Mouse (Mus musculus): ENCODE measurements around the gene Olfr1302. TPM values are rescaled to one million over a fixed set of nuclear protein-coding genes. Genes with fewer than 3 reads are reported as not detected.

Gene Olfr1302
- not detected in 2 replicates for polyA plus RNA-seq (2016; fragmentation: Nextera tagmentation; extraction: Ambion mirVana)

GRCm38 (mm10) chr2:111777129-111777528 lies at the start of gene Olfr1302:
Olfr1302 (plus strand) TSS chr2:111777429.
- 76% methylated on average over 2 of the region's 2 CpGs for WGBS
- Histone ChIP-seq H3K9me3 (no peaks in the 10 kb centered on the region), H3K36me3 (no peaks in the 10 kb centered on the region), H3K4me3 (no peak within 1 kb of the TSS), H3K4me1 (replicated peaks) (no peaks in the 10 kb centered on the region), H3K27me3 (ENCODE audit: insufficient read depth, poor library complexity, severe bottlenecking) (no peaks in the 10 kb centered on the region), H3K27ac (no peak within 1 kb of the TSS)
- DNase-seq (ENCODE audit: low spot score): no peak

GRCm38 (mm10) chr2:111750706-111751105 lies 26.5 kb upstream of the Olfr1302 start, which contains the start of gene Olfr1301:
Olfr1301 (plus strand) TSS chr2:111751006.
- Histone ChIP-seq H3K27ac (no peak within 1 kb of the TSS), H3K27me3 (ENCODE audit: insufficient read depth, poor library complexity, severe bottlenecking) (no peaks in the 10 kb centered on the region), H3K4me1 (replicated peaks) (no peaks in the 10 kb centered on the region), H3K9me3 (no peaks in the 10 kb centered on the region), H3K36me3 (no peaks in the 10 kb centered on the region), H3K4me3 (no peak within 1 kb of the TSS)
- DNase-seq (ENCODE audit: low spot score): no peak
- 87% methylated on average over 3 of the region's 3 CpGs for WGBS

- no peak for DNase-seq (ENCODE audit: low spot score)
- H3K9me3 ChIP-seq: no peaks in the 10 kb centered on the region
- H3K36me3 ChIP-seq: no peaks in the 10 kb centered on the region
- H3K4me1 ChIP-seq (replicated peaks): no peaks in the 10 kb centered on the region
- H3K4me3 ChIP-seq: no peak overlapping the region
- H3K27ac ChIP-seq: no peak overlapping the region
- no peaks in the 10 kb centered on the region for H3K27me3 ChIP-seq (ENCODE audit: insufficient read depth, poor library complexity, severe bottlenecking)
These were observed 35.7 kb downstream of the Olfr1302 start for GRCm38 (mm10) chr2:111812936-111813335.

GRCm38 (mm10) chr2:111820240-111820639 lies 43.0 kb downstream of the Olfr1302 start, which contains the start of gene Olfr1303:
Olfr1303 (minus strand) TSS chr2:111820340.
- no peaks in the 10 kb centered on the region for H3K36me3 ChIP-seq
- no peak within 1 kb of the TSS for H3K27ac ChIP-seq
- no peak for DNase-seq (ENCODE audit: low spot score)
- H3K9me3 ChIP-seq: no peaks in the 10 kb centered on the region
- no peaks in the 10 kb centered on the region for H3K4me1 ChIP-seq (replicated peaks)
- no peak within 1 kb of the TSS for H3K4me3 ChIP-seq
- H3K27me3 ChIP-seq (ENCODE audit: insufficient read depth, poor library complexity, severe bottlenecking): no peaks in the 10 kb centered on the region
- 86% methylated on average over 2 of the region's 2 CpGs for WGBS

Other genes with a start within 250 kb of the Olfr1302 start
- not detected in 2 replicates for gene Olfr1294, start 237.1 kb upstream of the Olfr1302 start, polyA plus RNA-seq (2016; fragmentation: Nextera tagmentation; extraction: Ambion mirVana)
- gene Olfr1295, start 207.7 kb upstream of the Olfr1302 start, polyA plus RNA-seq (2016; fragmentation: Nextera tagmentation; extraction: Ambion mirVana): not detected in 2 replicates
- not detected in 2 replicates for gene Olfr1297, start 150.9 kb upstream of the Olfr1302 start, polyA plus RNA-seq (2016; fragmentation: Nextera tagmentation; extraction: Ambion mirVana)
- not detected in 2 replicates for gene Olfr1298, start 128.2 kb upstream of the Olfr1302 start, polyA plus RNA-seq (2016; fragmentation: Nextera tagmentation; extraction: Ambion mirVana)
- not detected in 2 replicates for gene Olfr1299, start 116.0 kb upstream of the Olfr1302 start, polyA plus RNA-seq (2016; fragmentation: Nextera tagmentation; extraction: Ambion mirVana)
- not detected in 2 replicates for gene Olfr1301, start 26.4 kb upstream of the Olfr1302 start, polyA plus RNA-seq (2016; fragmentation: Nextera tagmentation; extraction: Ambion mirVana)
- not detected in 2 replicates for gene Olfr1303, start 42.9 kb downstream of the Olfr1302 start, polyA plus RNA-seq (2016; fragmentation: Nextera tagmentation; extraction: Ambion mirVana)
- gene Olfr1305, start 99.7 kb downstream of the Olfr1302 start, polyA plus RNA-seq (2016; fragmentation: Nextera tagmentation; extraction: Ambion mirVana): not detected in 2 replicates
- not detected in 2 replicates for gene Olfr1306, start 138.8 kb downstream of the Olfr1302 start, polyA plus RNA-seq (2016; fragmentation: Nextera tagmentation; extraction: Ambion mirVana)
- gene Olfr1307, start 172.0 kb downstream of the Olfr1302 start, polyA plus RNA-seq (2016; fragmentation: Nextera tagmentation; extraction: Ambion mirVana): not detected in 2 replicates
- not detected in 2 replicates for gene Olfr1308, start 187.5 kb downstream of the Olfr1302 start, polyA plus RNA-seq (2016; fragmentation: Nextera tagmentation; extraction: Ambion mirVana)
- gene Olfr1309, start 212.9 kb downstream of the Olfr1302 start, polyA plus RNA-seq (2016; fragmentation: Nextera tagmentation; extraction: Ambion mirVana): not detected in 2 replicates
- gene Olfr1310, start 235.3 kb downstream of the Olfr1302 start, polyA plus RNA-seq (2016; fragmentation: Nextera tagmentation; extraction: Ambion mirVana): not detected in 2 replicates
- gene Olfr1311, start 247.0 kb downstream of the Olfr1302 start, polyA plus RNA-seq (2016; fragmentation: Nextera tagmentation; extraction: Ambion mirVana): not detected in 2 replicates